In genomic region chr11:55144011-55144410, GRCm38 (mm10) we compare ENCODE assay signal across 24 mouse cellular contexts. TPM values are rescaled to one million over a fixed set of nuclear protein-coding genes. Genes with fewer than 3 reads are reported as not detected.
"Had no signal": no experiment of that assay in that cellular context is flagged by ENCODE, and none has a peak within 500 bp of the region (broad histone marks: within the 10 kb centered on the region; RNA-seq: fewer than 3 reads in every experiment).

No protein-coding gene starts in this region.

- ATAC-seq: lung, postnatal 0 days; midbrain, embryonic 13.5 days; midbrain, embryonic 15.5 days had no signal

- DNase-seq: lung, adult 2 months; lung, postnatal 14 days; lung, postnatal 36 days; right cerebral cortex, postnatal 25 days; right cerebral cortex, postnatal 4 days; spleen, adult 18-20 months; thymus, adult 18-20 months; thymus, postnatal 14 days; thymus, postnatal 36 days had no signal

- H3K9ac ChIP-seq: lung, embryonic 15.5 days; midbrain, embryonic 13.5 days; midbrain, embryonic 15.5 days; neural tube, embryonic 12.5 days had no signal

- H3K27ac ChIP-seq: lung, embryonic 15.5 days; macrophage; midbrain, embryonic 13.5 days; midbrain, embryonic 15.5 days; neural tube, embryonic 12.5 days had no signal

- H3K4me1 ChIP-seq: lung, embryonic 15.5 days; midbrain, embryonic 13.5 days; midbrain, embryonic 15.5 days had no signal

- H3K27me3 ChIP-seq: lung, embryonic 15.5 days; midbrain, embryonic 13.5 days; midbrain, embryonic 15.5 days; neural tube, embryonic 12.5 days had no signal

- H3K4me2 ChIP-seq: lung, embryonic 15.5 days; midbrain, embryonic 11.5 days; midbrain, embryonic 13.5 days; midbrain, embryonic 15.5 days; neural tube, embryonic 12.5 days had no signal

- H3K36me3 ChIP-seq: lung, embryonic 15.5 days; midbrain, embryonic 13.5 days; midbrain, embryonic 15.5 days; neural tube, embryonic 12.5 days had no signal

- H3K9me3 ChIP-seq: lung, embryonic 15.5 days; midbrain, embryonic 13.5 days; midbrain, embryonic 15.5 days; neural tube, embryonic 12.5 days had no signal

- H3K4me3 ChIP-seq: lung, embryonic 15.5 days; megakaryocyte, embryonic 14.5 days; midbrain, embryonic 13.5 days; midbrain, embryonic 15.5 days; neural tube, embryonic 12.5 days had no signal

RNA-seq across cellular contexts. Expression of gene Slc36a3, which starts 7.5 kb away (rescaled TPM):
- total RNA-seq: megakaryocyte progenitor cell, adult 5-6 weeks; midbrain, postnatal 0 days; monocyte, adult 5-6 weeks had no signal
- polyA plus RNA-seq: lung, embryonic 15.5 days; lung, postnatal 0 days; midbrain, embryonic 11.5 days; midbrain, embryonic 13.5 days; midbrain, embryonic 15.5 days; midbrain, postnatal 0 days; neural tube, embryonic 12.5 days; neural tube, embryonic 14.5 days; stomach, embryonic 14.5 days; stomach, embryonic 16.5 days had no signal

RNA-seq across cellular contexts. Expression of gene Slc36a2, which starts 40.9 kb away (rescaled TPM):
- total RNA-seq: monocyte, adult 5-6 weeks; neutrophil, adult 5-6 weeks had no signal
- polyA plus RNA-seq: macrophage; midbrain, embryonic 11.5 days had no signal
